Mouse (Mus musculus) heart, postnatal 10 days (tissue): ENCODE data around the gene Lipt1. TPM values are rescaled to one million over a fixed set of nuclear protein-coding genes. Genes with fewer than 3 reads are reported as not detected.

Experiments
- DNase-seq, 2 experiments: peaks; one replicate each; pipeline ENCODE4 v3.0.0; 2021
- intact Hi-C: fragments of 180-260 bp; cut with DNase I; formaldehyde crosslinking; loops from one replicate; pipeline ENCODE4 v1.15.1; 2025
- total RNA-seq, 2 experiments: library from RNA; stranded (reverse); gene quantifications; 2 replicates each; pipeline ENCODE4 v1.2.3; 2021

The Lipt1 gene
- total RNA-seq, 2 experiments from 2014 or later: 8.7 to 10.7 TPM

GRCm38 (mm10) chr1:37891400-37891799 is 19.9 kb downstream of the Lipt1 start:
- peak in 1 of 2 experiments; percentile 12 for DNase-seq
- intact Hi-C loops: loop anchor here (2.0 to 5.0 kb wide), 3 partner anchors 27 to 236 kb away; partner anchors contain the start of genes Eif5b, Rev1 and Txndc9

GRCm38 (mm10) chr1:37894606-37895005 is 23.1 kb downstream of the Lipt1 start:
- no peak for DNase-seq
- intact Hi-C loops: loop anchor here (5.0 kb wide), 2 partner anchors 103 to 233 kb away; partner anchors contain the start of genes Eif5b, Rev1 and Txndc9

GRCm38 (mm10) chr1:37899816-37900215 is 28.3 kb downstream of the Lipt1 start:
- no peak for DNase-seq
- intact Hi-C loops: no loop called here

- intact Hi-C loops: no loop called here
- no peak for DNase-seq
Measured at GRCm38 (mm10) chr1:37900288-37900687, 28.8 kb downstream of the Lipt1 start.

DNA sequence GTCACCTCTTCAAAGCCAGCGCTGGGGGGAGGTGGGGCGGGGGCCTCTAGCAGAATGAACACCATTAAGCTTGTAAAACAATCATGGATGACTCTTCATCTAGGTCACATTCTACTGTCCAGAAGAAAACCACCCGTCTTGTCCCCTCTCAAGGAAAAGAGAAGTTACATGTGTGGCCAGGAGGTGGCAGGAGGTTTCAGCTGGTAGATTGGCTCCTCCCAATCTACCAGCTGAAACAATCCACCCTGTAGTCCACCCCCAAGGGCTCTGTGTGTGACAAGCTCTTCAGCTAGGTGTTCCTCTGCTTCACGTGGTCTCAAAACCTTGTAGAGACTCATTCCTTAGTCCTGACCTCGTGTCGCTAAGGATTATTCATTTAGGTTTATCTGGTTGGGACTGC is 31.6 kb downstream of the Lipt1 start:
- intact Hi-C loops: loop anchor here (2.0 kb wide), 1 partner anchor 228 kb away; no protein-coding TSS in a partner anchor
- DNase-seq: peak; percentile 28 to 49

DNA sequence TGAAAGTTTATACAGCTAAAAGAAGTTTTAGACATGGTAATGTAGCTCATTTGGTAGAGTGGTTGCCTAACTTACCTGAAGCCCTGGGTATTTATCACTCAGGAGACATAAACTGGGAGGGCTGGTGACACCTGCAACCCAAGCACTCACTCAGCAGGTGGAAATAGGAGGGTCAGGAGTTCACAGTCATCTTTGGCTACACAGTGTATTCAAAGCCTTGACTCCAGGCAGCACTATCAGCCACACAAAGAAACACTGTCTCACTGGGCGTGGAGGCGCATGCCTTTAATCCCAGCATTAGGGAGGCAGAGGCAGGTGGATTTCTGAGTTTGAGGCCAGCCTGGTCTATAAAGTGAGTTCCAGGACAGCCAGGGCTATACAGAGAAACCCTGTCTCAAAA is 41.2 kb downstream of the Lipt1 start:
- no peak for DNase-seq
- intact Hi-C loops: no loop called here

GRCm38 (mm10) chr1:37916393-37916792 is 44.9 kb downstream of the Lipt1 start, which contains the start of gene Lyg2:
TSS of gene Lyg2 (minus strand) at chr1:37916493.
- intact Hi-C loops: no loop called here
- no peak for DNase-seq

GRCm38 (mm10) chr1:37917666-37918065 is 46.1 kb downstream of the Lipt1 start:
- no peak for DNase-seq
- intact Hi-C loops: no loop called here

GRCm38 (mm10) chr1:37918096-37918495 is 46.6 kb downstream of the Lipt1 start:
- intact Hi-C loops: no loop called here
- no peak for DNase-seq

DNA sequence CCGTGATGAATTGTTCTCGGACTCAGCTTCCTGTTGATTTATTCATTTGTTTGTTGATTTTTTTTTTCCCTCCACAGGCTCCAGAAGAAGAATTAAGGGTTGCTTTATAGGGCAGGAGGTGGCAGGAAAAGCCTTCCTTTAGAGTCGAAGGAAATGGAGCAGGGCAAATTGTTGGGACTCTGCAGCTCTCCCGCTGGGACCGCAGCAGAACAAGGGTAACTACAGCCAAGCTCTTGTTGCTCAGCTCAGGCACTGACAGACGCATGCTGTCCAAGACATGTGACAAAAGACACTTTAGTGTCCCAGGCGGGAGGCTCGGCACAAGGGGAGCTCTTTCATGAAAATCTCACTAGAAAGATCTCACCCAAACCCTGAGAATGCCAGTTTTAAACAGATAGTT is 51.0 kb downstream of the Lipt1 start:
- intact Hi-C loops: no loop called here
- DNase-seq: no peak

Other genes with a start within 250 kb of the Lipt1 start
- 1 to 10 TPM in 1 of 2 experiments, under 1 TPM in 1; 0.98 to 1.0 TPM for gene 2010300C02Rik, start 151.7 kb upstream of the Lipt1 start, total RNA-seq
- 1 to 10 TPM; 3.6 to 3.7 TPM for gene Tsga10, start 5.3 kb upstream of the Lipt1 start, total RNA-seq
- 1 to 10 TPM; 6.1 to 8.9 TPM for gene Mitd1, start 18.7 kb downstream of the Lipt1 start, total RNA-seq
- 100 to 1,000 TPM; 300 to 315 TPM for gene Mrpl30, start 18.7 kb downstream of the Lipt1 start, total RNA-seq
- not detected for gene Lyg2, start 44.8 kb downstream of the Lipt1 start, total RNA-seq
- gene Lyg1, start 86.0 kb downstream of the Lipt1 start, total RNA-seq: not detected
- 10 to 100 TPM; 61.6 to 63.0 TPM for gene Txndc9, start 126.2 kb downstream of the Lipt1 start, total RNA-seq
- gene Eif5b, start 126.3 kb downstream of the Lipt1 start, total RNA-seq: 10 to 100 TPM; 36.3 to 41.0 TPM